Mouse (Mus musculus): ENCODE data around the gene Clasp2. TPM values are rescaled to one million over a fixed set of nuclear protein-coding genes. Genes with fewer than 3 reads are reported as not detected.

Clasp2 gene
- total and polyA plus RNA-seq, 2 experiments from 2014 or later = 107 to 242 TPM

GRCm38 (mm10) chr9:113726991-113727680 is 14.1 kb upstream of the Clasp2 start:
- 93% methylated on average over 18 of the region's 18 CpGs for WGBS
- no peaks in the 10 kb centered on the region for H3K9me3 ChIP-seq (ENCODE audit: low read length)
- no peak overlapping the region for H3K4me2 ChIP-seq (ENCODE audit: low read depth, low read length)
- no peak overlapping the region for H3K27ac ChIP-seq
- no peaks in the 10 kb centered on the region for H3K36me3 ChIP-seq (ENCODE audit: insufficient read depth, low read length)
- DNase-seq (ENCODE audit: low spot score) (no peak), ATAC-seq (no peak)
- H3K27me3 ChIP-seq (ENCODE audit: insufficient read depth, low read length) = no peaks in the 10 kb centered on the region
- no peak for TF ChIP-seq CTCF (IDR thresholded peaks at IDR 0.05; ENCODE audit: low read depth)
- H3K4me1 ChIP-seq (ENCODE audit: insufficient read depth, low read length) = no peaks in the 10 kb centered on the region
- no peak overlapping the region for H3K4me3 ChIP-seq (ENCODE audit: low read length)
- no peak overlapping the region for H3K9ac ChIP-seq (replicated peaks; ENCODE audit: low read length)

- no peak overlapping the region for H3K9ac ChIP-seq (replicated peaks; ENCODE audit: low read length)
- no peaks in the 10 kb centered on the region for H3K36me3 ChIP-seq (ENCODE audit: insufficient read depth, low read length)
- no peak overlapping the region for H3K27ac ChIP-seq
- no peak for ATAC-seq
- DNase-seq (ENCODE audit: low spot score) = no peak
- H3K4me2 ChIP-seq (ENCODE audit: low read depth, low read length) = no peak overlapping the region
- H3K9me3 ChIP-seq (ENCODE audit: low read length) = no peaks in the 10 kb centered on the region
- WGBS = 69% methylated on average over 3 of the region's 3 CpGs
- no peaks in the 10 kb centered on the region for H3K4me1 ChIP-seq (ENCODE audit: insufficient read depth, low read length)
- H3K27me3 ChIP-seq (ENCODE audit: insufficient read depth, low read length) = no peaks in the 10 kb centered on the region
- no peak overlapping the region for H3K4me3 ChIP-seq (ENCODE audit: low read length)
- no peak for TF ChIP-seq CTCF (IDR thresholded peaks at IDR 0.05; ENCODE audit: low read depth)
These were observed 9.7 kb upstream of the Clasp2 start for GRCm38 (mm10) chr9:113731540-113731939.

- ATAC-seq (no peak), DNase-seq (ENCODE audit: low spot score) (no peak)
- 0 out of 2 replicates have a peak, but pooled peaks cover 5% of the 10 kb centered on the region for H3K4me1 ChIP-seq (ENCODE audit: insufficient read depth, low read length)
- no peak overlapping the region for H3K4me2 ChIP-seq (ENCODE audit: low read depth, low read length)
- no peak overlapping the region for H3K4me3 ChIP-seq (ENCODE audit: low read length)
- H3K9ac ChIP-seq (replicated peaks; ENCODE audit: low read length) = no peak overlapping the region
- TF ChIP-seq CTCF (IDR thresholded peaks at IDR 0.05; ENCODE audit: low read depth) = no peak
- H3K27me3 ChIP-seq (ENCODE audit: insufficient read depth, low read length) = no peaks in the 10 kb centered on the region
- no peak overlapping the region for H3K27ac ChIP-seq
- H3K9me3 ChIP-seq (ENCODE audit: low read length) = no peaks in the 10 kb centered on the region
- no peaks in the 10 kb centered on the region for H3K36me3 ChIP-seq (ENCODE audit: insufficient read depth, low read length)
These were observed 5.4 kb upstream of the Clasp2 start for GRCm38 (mm10) chr9:113735920-113736319.

- Histone ChIP-seq H3K27ac (no peak overlapping the region), H3K27me3 (ENCODE audit: insufficient read depth, low read length) (no peaks in the 10 kb centered on the region), H3K9ac (replicated peaks; ENCODE audit: low read length) (no peak overlapping the region), H3K9me3 (ENCODE audit: low read length) (no peaks in the 10 kb centered on the region), H3K4me2 (ENCODE audit: low read depth, low read length) (no peak overlapping the region), H3K4me3 (ENCODE audit: low read length) (no peak overlapping the region), H3K36me3 (ENCODE audit: insufficient read depth, low read length) (no peaks in the 10 kb centered on the region), H3K4me1 (ENCODE audit: insufficient read depth, low read length) (0 out of 2 replicates have a peak, but pooled peaks cover 5% of the 10 kb centered on the region)
- peak; percentile 44; the same call in 1 of the 2 replicates for ATAC-seq
- DNase-seq (ENCODE audit: low spot score) = peak; percentile 27
- no peak for TF ChIP-seq CTCF (IDR thresholded peaks at IDR 0.05; ENCODE audit: low read depth)
- WGBS = 43% methylated on average over 9 of the region's 9 CpGs
These were observed 3.3 kb upstream of the Clasp2 start for GRCm38 (mm10) chr9:113738021-113738420.

- Histone ChIP-seq H3K27ac (no peak overlapping the region), H3K4me3 (ENCODE audit: low read length) (no peak overlapping the region), H3K9me3 (ENCODE audit: low read length) (no peaks in the 10 kb centered on the region), H3K9ac (replicated peaks; ENCODE audit: low read length) (no peak overlapping the region), H3K27me3 (ENCODE audit: insufficient read depth, low read length) (no peaks in the 10 kb centered on the region), H3K36me3 (ENCODE audit: insufficient read depth, low read length) (no peaks in the 10 kb centered on the region), H3K4me2 (ENCODE audit: low read depth, low read length) (no peak overlapping the region), H3K4me1 (ENCODE audit: insufficient read depth, low read length) (0 out of 2 replicates have a peak, but pooled peaks cover 5% of the 10 kb centered on the region)
- no peak for TF ChIP-seq CTCF (IDR thresholded peaks at IDR 0.05; ENCODE audit: low read depth)
- WGBS = 69% methylated on average over 6 of the region's 6 CpGs
- no peak for DNase-seq (ENCODE audit: low spot score)
- ATAC-seq = no peak
These were observed 2.3 kb upstream of the Clasp2 start for GRCm38 (mm10) chr9:113738941-113739340.

GRCm38 (mm10) chr9:113741637-113742137 is 414 bp downstream of the Clasp2 start:
- no peak for TF ChIP-seq CTCF (IDR thresholded peaks at IDR 0.05; ENCODE audit: low read depth)
- DNase-seq (ENCODE audit: low spot score) (peak; percentile 65), ATAC-seq (peak; percentile 75)
- 0 out of 2 replicates have a peak, but pooled peaks cover 5% of the 10 kb centered on the region for H3K4me1 ChIP-seq (ENCODE audit: insufficient read depth, low read length)
- no peaks in the 10 kb centered on the region for H3K36me3 ChIP-seq (ENCODE audit: insufficient read depth, low read length)
- H3K27ac ChIP-seq = peak overlapping the region; percentile 69
- H3K27me3 ChIP-seq (ENCODE audit: insufficient read depth, low read length) = no peaks in the 10 kb centered on the region
- peak overlapping the region; percentile 99 for H3K4me2 ChIP-seq (ENCODE audit: low read depth, low read length)
- peak overlapping the region; percentile 48 for H3K9ac ChIP-seq (replicated peaks; ENCODE audit: low read length)
- no peaks in the 10 kb centered on the region for H3K9me3 ChIP-seq (ENCODE audit: low read length)
- WGBS = under 1% methylated on average over 50 of the region's 64 CpGs
- H3K4me3 ChIP-seq (ENCODE audit: low read length) = peak overlapping the region; percentile 60

- TF ChIP-seq CTCF (IDR thresholded peaks at IDR 0.05; ENCODE audit: low read depth) = peak; percentile 69
- Histone ChIP-seq H3K9ac (replicated peaks; ENCODE audit: low read length) (peak overlapping the region; percentile 48; the same call in 1 of the 2 replicates), H3K9me3 (ENCODE audit: low read length) (no peaks in the 10 kb centered on the region), H3K27me3 (ENCODE audit: insufficient read depth, low read length) (no peaks in the 10 kb centered on the region), H3K36me3 (ENCODE audit: insufficient read depth, low read length) (no peaks in the 10 kb centered on the region), H3K4me1 (ENCODE audit: insufficient read depth, low read length) (0 out of 2 replicates have a peak, but pooled peaks cover 5% of the 10 kb centered on the region), H3K4me2 (ENCODE audit: low read depth, low read length) (peak overlapping the region; percentile 99), H3K4me3 (ENCODE audit: low read length) (peak overlapping the region; percentile 60), H3K27ac (no peak overlapping the region)
- DNase-seq (ENCODE audit: low spot score) (peak; percentile 79), ATAC-seq (no peak)
- WGBS = 4% methylated on average over 17 of the region's 17 CpGs
These were observed 1.1 kb downstream of the Clasp2 start for GRCm38 (mm10) chr9:113742361-113742794.
